Mouse (Mus musculus): ENCODE results near the gene Ttc7. TPM values are rescaled to one million over a fixed set of nuclear protein-coding genes. Genes with fewer than 3 reads are reported as not detected.

The Ttc7 gene
- polyA plus RNA-seq, 1 experiment: 8.8 TPM

- DNase-seq (ENCODE audit: low read depth): no peak
- TF ChIP-seq POLR2A (IDR thresholded peaks at IDR 0.05; ENCODE audit: borderline replicate concordance, extremely low read depth, insufficient read depth, insufficient read length, poor library complexity, severe bottlenecking) (no peak), CTCF (IDR thresholded peaks at IDR 0.05; ENCODE audit: borderline replicate concordance, extremely low read depth, insufficient read depth, insufficient read length) (no peak)
Observed at GRCm38 (mm10) chr17:87345252-87345593, 62.5 kb downstream of the Ttc7 start.

GRCm38 (mm10) chr17:87348353-87348752 is 65.7 kb downstream of the Ttc7 start:
- no peak for DNase-seq (ENCODE audit: low read depth)
- no peak for TF ChIP-seq CTCF (IDR thresholded peaks at IDR 0.05; ENCODE audit: borderline replicate concordance, extremely low read depth, insufficient read depth, insufficient read length)
- no peak for TF ChIP-seq POLR2A (IDR thresholded peaks at IDR 0.05; ENCODE audit: borderline replicate concordance, extremely low read depth, insufficient read depth, insufficient read length, poor library complexity, severe bottlenecking)

GRCm38 (mm10) chr17:87349069-87349468 is 66.4 kb downstream of the Ttc7 start:
- DNase-seq (ENCODE audit: low read depth): no peak
- TF ChIP-seq CTCF (IDR thresholded peaks at IDR 0.05; ENCODE audit: borderline replicate concordance, extremely low read depth, insufficient read depth, insufficient read length): peak; percentile 21; the same call in 1 of the 2 replicates
- TF ChIP-seq POLR2A (IDR thresholded peaks at IDR 0.05; ENCODE audit: borderline replicate concordance, extremely low read depth, insufficient read depth, insufficient read length, poor library complexity, severe bottlenecking): no peak

GRCm38 (mm10) chr17:87349575-87349974 is 66.9 kb downstream of the Ttc7 start:
- TF ChIP-seq POLR2A (IDR thresholded peaks at IDR 0.05; ENCODE audit: borderline replicate concordance, extremely low read depth, insufficient read depth, insufficient read length, poor library complexity, severe bottlenecking): no peak
- no peak for TF ChIP-seq CTCF (IDR thresholded peaks at IDR 0.05; ENCODE audit: borderline replicate concordance, extremely low read depth, insufficient read depth, insufficient read length)
- DNase-seq (ENCODE audit: low read depth): no peak

- no peak for TF ChIP-seq CTCF (IDR thresholded peaks at IDR 0.05; ENCODE audit: borderline replicate concordance, extremely low read depth, insufficient read depth, insufficient read length)
- no peak for DNase-seq (ENCODE audit: low read depth)
Observed at GRCm38 (mm10) chr17:87350471-87351240, 68.0 kb downstream of the Ttc7 start.

GRCm38 (mm10) chr17:87351241-87352105 is 68.8 kb downstream of the Ttc7 start:
- TF ChIP-seq CTCF (IDR thresholded peaks at IDR 0.05; ENCODE audit: borderline replicate concordance, extremely low read depth, insufficient read depth, insufficient read length) (no peak), POLR2A (IDR thresholded peaks at IDR 0.05; ENCODE audit: borderline replicate concordance, extremely low read depth, insufficient read depth, insufficient read length, poor library complexity, severe bottlenecking) (no peak)
- no peak for DNase-seq (ENCODE audit: low read depth)

- no peak for DNase-seq (ENCODE audit: low read depth)
Observed at GRCm38 (mm10) chr17:87352106-87352897, 69.6 kb downstream of the Ttc7 start.

GRCm38 (mm10) chr17:87352898-87353225 is 70.2 kb downstream of the Ttc7 start:
- DNase-seq (ENCODE audit: low read depth): no peak

More at GRCm38 (mm10) chr17:87352106-87352897, 69.6 kb downstream of the Ttc7 start:
- TF ChIP-seq POLR2A (IDR thresholded peaks at IDR 0.05; ENCODE audit: borderline replicate concordance, extremely low read depth, insufficient read depth, insufficient read length, poor library complexity, severe bottlenecking) (no peak), CTCF (IDR thresholded peaks at IDR 0.05; ENCODE audit: borderline replicate concordance, extremely low read depth, insufficient read depth, insufficient read length) (no peak)

GRCm38 (mm10) chr17:87353745-87354320 is 71.1 kb downstream of the Ttc7 start:
- TF ChIP-seq POLR2A (IDR thresholded peaks at IDR 0.05; ENCODE audit: borderline replicate concordance, extremely low read depth, insufficient read depth, insufficient read length, poor library complexity, severe bottlenecking) (no peak), CTCF (IDR thresholded peaks at IDR 0.05; ENCODE audit: borderline replicate concordance, extremely low read depth, insufficient read depth, insufficient read length) (no peak)
- no peak for DNase-seq (ENCODE audit: low read depth)

More at GRCm38 (mm10) chr17:87352898-87353225, 70.2 kb downstream of the Ttc7 start:
- TF ChIP-seq CTCF (IDR thresholded peaks at IDR 0.05; ENCODE audit: borderline replicate concordance, extremely low read depth, insufficient read depth, insufficient read length): no peak
- no peak for TF ChIP-seq POLR2A (IDR thresholded peaks at IDR 0.05; ENCODE audit: borderline replicate concordance, extremely low read depth, insufficient read depth, insufficient read length, poor library complexity, severe bottlenecking)

- TF ChIP-seq POLR2A (IDR thresholded peaks at IDR 0.05; ENCODE audit: borderline replicate concordance, extremely low read depth, insufficient read depth, insufficient read length, poor library complexity, severe bottlenecking): no peak
- no peak for TF ChIP-seq CTCF (IDR thresholded peaks at IDR 0.05; ENCODE audit: borderline replicate concordance, extremely low read depth, insufficient read depth, insufficient read length)
- no peak for DNase-seq (ENCODE audit: low read depth)
Observed at GRCm38 (mm10) chr17:87355456-87355855, 72.8 kb downstream of the Ttc7 start.

- no peak for TF ChIP-seq CTCF (IDR thresholded peaks at IDR 0.05; ENCODE audit: borderline replicate concordance, extremely low read depth, insufficient read depth, insufficient read length)
- TF ChIP-seq POLR2A (IDR thresholded peaks at IDR 0.05; ENCODE audit: borderline replicate concordance, extremely low read depth, insufficient read depth, insufficient read length, poor library complexity, severe bottlenecking): no peak
- DNase-seq (ENCODE audit: low read depth): no peak
Observed at GRCm38 (mm10) chr17:87356261-87356660, 73.6 kb downstream of the Ttc7 start.

Measured in brain, embryonic 14.5 days (tissue).